Mouse (Mus musculus) myocyte (in vitro differentiated cells): ENCODE data around the gene Irx3.

ENCODE experiments used
- CEBPB ChIP-seq: IDR thresholded peaks from 2 replicates; pipeline ENCODE4 v1.6.1; 2011; ENCODE audit warnings: mild to moderate bottlenecking, moderate library complexity; ENCODE audit not compliant: poor library complexity, insufficient read depth, severe bottlenecking
- E2F4 ChIP-seq: IDR thresholded peaks from one replicate; pipeline ENCODE4 v1.6.1; 2011; ENCODE audit warnings: mild to moderate bottlenecking, control low read depth, moderate library complexity; ENCODE audit not compliant: insufficient read depth
- MAX ChIP-seq: IDR thresholded peaks from one replicate; pipeline ENCODE4 v1.6.1; 2011; ENCODE audit warnings: low read depth, mild to moderate bottlenecking, control low read depth
- POLR2A ChIP-seq: IDR thresholded peaks from one replicate; pipeline ENCODE4 v1.6.1; 2011; ENCODE audit warnings: low read depth, mild to moderate bottlenecking, control low read depth, moderate library complexity; ENCODE audit not compliant: insufficient read length
- POLR2AphosphoS2 ChIP-seq: IDR thresholded peaks from one replicate; pipeline ENCODE4 v1.6.1; 2011; ENCODE audit warnings: low read depth, control low read depth; ENCODE audit not compliant: insufficient read length
- TCF12 ChIP-seq: IDR thresholded peaks from one replicate; pipeline ENCODE4 v1.6.1; 2011; ENCODE audit warnings: mild to moderate bottlenecking, control low read depth; ENCODE audit not compliant: poor library complexity, insufficient read depth, severe bottlenecking
- TCF3 ChIP-seq: IDR thresholded peaks from one replicate; pipeline ENCODE4 v1.6.1; 2011; ENCODE audit warnings: low read depth, control low read depth; ENCODE audit not compliant: insufficient read length
- USF1 ChIP-seq: IDR thresholded peaks from one replicate; pipeline ENCODE4 v1.6.1; 2011; ENCODE audit warnings: low read depth, mild to moderate bottlenecking, control low read depth, moderate library complexity

DNA sequence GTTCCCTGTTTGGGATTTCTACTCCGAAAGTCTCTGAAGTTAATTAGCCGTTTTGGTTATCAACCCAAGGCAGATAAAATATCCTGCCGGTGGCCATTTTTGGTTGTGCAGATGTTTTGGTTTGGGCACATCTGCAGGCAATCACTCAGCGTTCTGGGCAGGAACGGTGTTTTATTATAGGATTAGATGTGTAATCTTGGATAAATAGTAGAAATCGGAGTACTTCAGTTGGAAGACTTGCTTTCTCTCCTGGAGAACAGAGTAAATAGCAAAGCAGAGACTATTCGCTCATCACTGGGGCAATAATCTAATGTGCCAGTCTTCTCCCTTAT, 51.1 kb downstream of the Irx3 start:
- TF ChIP-seq POLR2A (no peak), MAX (no peak), CEBPB (no peak), E2F4 (no peak), TCF12 (no peak), USF1 (no peak), TCF3 (no peak), POLR2AphosphoS2 (no peak)
